Mouse (Mus musculus): ENCODE measurements at regions not wholly inside any gene's neighbourhood (a gene's known extent, or its start where the extent isn't known, plus 50 kb on each side); places are given as distances from the start of the nearest gene placed in this dataset.

DNA sequence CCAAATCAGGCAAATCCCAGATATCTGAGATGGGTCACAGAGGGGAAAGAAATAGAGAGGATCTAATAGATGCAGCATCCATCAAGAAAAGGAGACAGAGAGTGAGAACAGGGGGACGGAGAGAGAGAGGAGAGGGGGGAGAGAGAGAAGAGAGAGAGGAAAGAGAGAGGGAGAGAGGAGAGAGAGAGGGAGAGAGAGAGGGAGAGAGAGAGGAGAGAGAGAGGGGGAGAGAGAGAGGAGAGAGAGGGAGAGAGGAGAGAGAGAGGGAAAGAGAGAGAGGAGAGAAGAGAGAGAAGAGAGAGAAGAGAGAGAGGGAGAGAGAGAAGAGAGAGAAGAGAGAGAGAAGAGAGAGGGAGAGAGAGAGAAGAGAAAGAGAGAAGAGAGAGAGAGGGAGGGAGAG is 462.7 kb downstream of the Rnf144b start:
- TF ChIP-seq CTCF (IDR thresholded peaks at IDR 0.05; ENCODE audit: low read depth): no peak
- no peaks in the 10 kb centered on the region for H3K36me3 ChIP-seq (ENCODE audit: insufficient read depth, low read length)
- H3K4me3 ChIP-seq (replicated peaks; ENCODE audit: low read depth, low read length): no peak overlapping the region
- 59% methylated on average over 1 of the region's 1 CpGs for WGBS
- ATAC-seq (replicated peaks; ENCODE audit: low FRiP score, low read depth): no peak
- no peaks in the 10 kb centered on the region for H3K4me1 ChIP-seq (replicated peaks; ENCODE audit: insufficient read depth, low read length)
- no peak overlapping the region for H3K9ac ChIP-seq (ENCODE audit: low read depth, low read length)
- DNase-seq (ENCODE audit: low spot score): no peak
- H3K4me2 ChIP-seq (ENCODE audit: low read length): no peak overlapping the region
- no peaks in the 10 kb centered on the region for H3K9me3 ChIP-seq (replicated peaks; ENCODE audit: low read length)
- H3K27me3 ChIP-seq (ENCODE audit: insufficient read depth, low read length): no peaks in the 10 kb centered on the region
- H3K27ac ChIP-seq: no peak overlapping the region

DNA sequence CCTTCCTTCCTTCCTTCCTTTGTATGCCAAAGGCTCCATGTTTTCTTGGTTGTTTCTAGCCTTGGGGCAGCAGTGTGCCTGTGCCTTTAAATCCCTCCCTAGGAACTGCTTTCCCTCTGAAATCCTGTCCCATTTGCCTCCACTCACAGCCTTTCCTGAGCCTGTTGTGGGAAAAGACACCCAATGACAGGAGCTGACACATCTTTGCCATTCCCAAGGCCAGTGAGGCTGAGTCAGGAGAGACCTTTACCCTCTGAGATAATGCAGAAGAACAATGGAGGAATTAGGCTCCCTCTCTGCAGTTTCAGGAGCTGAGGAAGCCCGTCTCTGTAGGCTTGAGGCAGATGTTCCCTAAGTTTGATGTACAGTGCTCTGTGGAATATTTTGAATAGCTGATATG is 480.2 kb downstream of the Rnf144b start:
- Histone ChIP-seq H3K4me3 (replicated peaks; ENCODE audit: low read depth, low read length) (no peak overlapping the region), H3K9ac (ENCODE audit: low read depth, low read length) (no peak overlapping the region), H3K4me1 (replicated peaks; ENCODE audit: insufficient read depth, low read length) (no peaks in the 10 kb centered on the region), H3K4me2 (ENCODE audit: low read length) (no peak overlapping the region), H3K27me3 (ENCODE audit: insufficient read depth, low read length) (no peaks in the 10 kb centered on the region), H3K27ac (no peak overlapping the region), H3K9me3 (replicated peaks; ENCODE audit: low read length) (no peaks in the 10 kb centered on the region), H3K36me3 (ENCODE audit: insufficient read depth, low read length) (no peaks in the 10 kb centered on the region)
- 63% methylated on average over 1 of the region's 1 CpGs for WGBS
- ATAC-seq (replicated peaks; ENCODE audit: low FRiP score, low read depth): no peak
- no peak for TF ChIP-seq CTCF (IDR thresholded peaks at IDR 0.05; ENCODE audit: low read depth)
- no peak for DNase-seq (ENCODE audit: low spot score)

DNA sequence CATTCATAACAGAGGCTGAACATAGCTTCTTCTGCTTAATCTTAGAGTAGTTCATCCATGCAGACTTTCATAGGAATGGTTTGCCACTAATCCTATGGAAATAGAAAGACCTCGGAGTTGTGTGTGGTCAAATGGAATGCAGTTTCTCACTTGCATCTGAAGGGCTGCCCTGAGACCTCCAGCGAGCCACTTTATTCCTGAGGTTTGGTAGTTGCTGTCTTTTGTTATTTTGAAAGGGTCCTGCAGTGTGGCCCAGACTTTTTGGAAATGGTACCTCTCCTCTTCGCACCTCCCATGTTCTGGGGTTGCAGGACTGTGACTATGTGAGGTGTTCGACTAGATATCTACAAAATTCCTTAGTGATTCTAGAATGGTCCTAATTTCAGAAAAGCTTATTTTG is 489.0 kb downstream of the Rnf144b start:
- no peaks in the 10 kb centered on the region for H3K9me3 ChIP-seq (replicated peaks; ENCODE audit: low read length)
- 88% methylated on average over 4 of the region's 4 CpGs for WGBS
- no peak for ATAC-seq (replicated peaks; ENCODE audit: low FRiP score, low read depth)

DNA sequence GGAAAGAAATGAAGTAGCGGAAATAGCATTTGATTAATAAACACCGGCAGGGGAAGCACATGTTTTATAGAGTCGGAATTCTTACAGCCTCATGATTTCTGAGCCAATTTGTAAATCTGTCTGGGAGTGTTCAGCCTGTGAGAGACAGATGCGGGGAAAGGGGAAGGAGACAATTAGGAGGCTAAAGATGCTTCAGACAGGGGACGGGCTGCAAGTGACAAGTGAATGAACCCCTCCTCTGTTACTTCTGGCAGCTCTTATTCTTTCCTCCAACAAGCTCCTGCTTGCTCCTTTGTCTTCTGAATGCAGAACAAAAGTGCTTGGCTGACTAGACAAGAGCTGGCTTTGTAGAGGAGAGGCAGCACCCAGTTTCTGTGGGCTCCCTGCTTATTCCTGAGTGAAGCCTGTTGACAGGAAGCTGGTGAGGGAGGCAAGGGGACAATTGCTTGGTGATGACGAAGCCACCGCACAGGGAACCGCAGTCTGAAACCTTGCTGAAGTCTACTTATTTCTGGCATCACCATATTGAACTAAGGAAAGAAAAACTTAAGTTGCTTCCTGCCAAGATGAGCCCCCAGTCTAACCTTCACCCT is 514.2 kb downstream of the Rnf144b start:
- H3K4me1 ChIP-seq (replicated peaks; ENCODE audit: insufficient read depth, low read length): no peaks in the 10 kb centered on the region
- no peak overlapping the region for H3K9ac ChIP-seq (ENCODE audit: low read depth, low read length)
- 65% methylated on average over 8 of the region's 8 CpGs for WGBS
- H3K9me3 ChIP-seq (replicated peaks; ENCODE audit: low read length): no peaks in the 10 kb centered on the region
- no peaks in the 10 kb centered on the region for H3K36me3 ChIP-seq (ENCODE audit: insufficient read depth, low read length)
- ATAC-seq (replicated peaks; ENCODE audit: low FRiP score, low read depth) (no peak), DNase-seq (ENCODE audit: low spot score) (no peak)
- H3K27ac ChIP-seq: no peak overlapping the region
- no peak for TF ChIP-seq CTCF (IDR thresholded peaks at IDR 0.05; ENCODE audit: low read depth)
- no peak overlapping the region for H3K4me2 ChIP-seq (ENCODE audit: low read length)
- H3K27me3 ChIP-seq (ENCODE audit: insufficient read depth, low read length): no peaks in the 10 kb centered on the region
- H3K4me3 ChIP-seq (replicated peaks; ENCODE audit: low read depth, low read length): no peak overlapping the region

More for the DNA sequence above, 489.0 kb downstream of the Rnf144b start:
- H3K4me3 ChIP-seq (replicated peaks; ENCODE audit: low read depth, low read length): no peak overlapping the region
- no peaks in the 10 kb centered on the region for H3K4me1 ChIP-seq (replicated peaks; ENCODE audit: insufficient read depth, low read length)
- H3K9ac ChIP-seq (ENCODE audit: low read depth, low read length): no peak overlapping the region
- no peak overlapping the region for H3K27ac ChIP-seq
- H3K36me3 ChIP-seq (ENCODE audit: insufficient read depth, low read length): no peaks in the 10 kb centered on the region
- no peak for TF ChIP-seq CTCF (IDR thresholded peaks at IDR 0.05; ENCODE audit: low read depth)
- no peak for DNase-seq (ENCODE audit: low spot score)
- no peak overlapping the region for H3K4me2 ChIP-seq (ENCODE audit: low read length)
- no peaks in the 10 kb centered on the region for H3K27me3 ChIP-seq (ENCODE audit: insufficient read depth, low read length)

DNA sequence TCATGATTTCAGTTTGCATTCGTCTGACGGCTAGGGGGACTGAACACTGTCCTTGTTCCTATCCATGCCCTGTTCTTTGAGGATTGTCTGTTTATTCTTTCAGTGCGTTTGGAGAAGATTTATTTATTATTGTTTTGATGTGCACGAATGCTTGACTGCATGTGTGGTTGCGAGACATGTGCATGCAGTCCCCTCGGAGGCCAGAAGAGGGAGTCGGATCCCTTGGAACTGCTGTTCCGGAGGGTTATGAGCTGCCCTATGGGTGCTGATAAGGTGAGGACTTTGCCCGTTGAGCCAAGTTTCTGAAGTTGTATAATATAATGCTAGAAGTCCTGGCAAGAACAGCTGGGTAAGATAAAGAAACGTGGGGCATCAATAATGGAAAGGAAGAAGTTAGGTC is 519.9 kb downstream of the Rnf144b start:
- Histone ChIP-seq H3K4me2 (ENCODE audit: low read length) (no peak overlapping the region), H3K4me3 (replicated peaks; ENCODE audit: low read depth, low read length) (no peak overlapping the region), H3K27me3 (ENCODE audit: insufficient read depth, low read length) (no peaks in the 10 kb centered on the region), H3K36me3 (ENCODE audit: insufficient read depth, low read length) (no peaks in the 10 kb centered on the region), H3K27ac (no peak overlapping the region), H3K9me3 (replicated peaks; ENCODE audit: low read length) (no peaks in the 10 kb centered on the region), H3K9ac (ENCODE audit: low read depth, low read length) (no peak overlapping the region), H3K4me1 (replicated peaks; ENCODE audit: insufficient read depth, low read length) (no peaks in the 10 kb centered on the region)
- WGBS: 92% methylated on average over 10 of the region's 10 CpGs
- ATAC-seq (replicated peaks; ENCODE audit: low FRiP score, low read depth) (no peak), DNase-seq (ENCODE audit: low spot score) (no peak)
- TF ChIP-seq CTCF (IDR thresholded peaks at IDR 0.05; ENCODE audit: low read depth): peak; percentile 29; the same call in 1 of the 2 replicates

DNA sequence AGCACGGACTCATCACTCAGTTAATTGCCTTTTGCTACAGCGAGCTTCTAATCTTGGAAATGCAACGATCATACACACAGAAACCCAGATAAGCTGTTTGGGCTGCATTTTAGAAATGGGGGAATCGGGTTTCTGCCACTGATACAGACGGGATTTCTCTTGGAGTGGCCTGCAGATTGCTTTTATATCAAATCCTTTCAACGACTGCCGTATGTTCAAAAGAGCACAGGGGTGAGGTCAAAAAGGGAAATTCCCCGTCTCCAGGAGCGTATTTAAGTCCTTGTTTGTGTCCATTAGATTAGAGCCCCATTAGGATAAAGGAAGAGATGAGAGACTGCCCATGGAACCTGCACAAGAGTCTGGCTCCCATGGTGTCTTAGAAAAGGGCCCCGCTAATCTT is 522.6 kb downstream of the Rnf144b start:
- WGBS: 58% methylated on average over 10 of the region's 10 CpGs
- H3K27ac ChIP-seq: no peak overlapping the region
- H3K36me3 ChIP-seq (ENCODE audit: insufficient read depth, low read length): no peaks in the 10 kb centered on the region
- no peaks in the 10 kb centered on the region for H3K4me1 ChIP-seq (replicated peaks; ENCODE audit: insufficient read depth, low read length)
- H3K9ac ChIP-seq (ENCODE audit: low read depth, low read length): no peak overlapping the region
- TF ChIP-seq CTCF (IDR thresholded peaks at IDR 0.05; ENCODE audit: low read depth): no peak
- ATAC-seq (replicated peaks; ENCODE audit: low FRiP score, low read depth) (no peak), DNase-seq (ENCODE audit: low spot score) (no peak)
- H3K27me3 ChIP-seq (ENCODE audit: insufficient read depth, low read length): no peaks in the 10 kb centered on the region
- no peak overlapping the region for H3K4me2 ChIP-seq (ENCODE audit: low read length)
- H3K9me3 ChIP-seq (replicated peaks; ENCODE audit: low read length): no peaks in the 10 kb centered on the region
- no peak overlapping the region for H3K4me3 ChIP-seq (replicated peaks; ENCODE audit: low read depth, low read length)

DNA sequence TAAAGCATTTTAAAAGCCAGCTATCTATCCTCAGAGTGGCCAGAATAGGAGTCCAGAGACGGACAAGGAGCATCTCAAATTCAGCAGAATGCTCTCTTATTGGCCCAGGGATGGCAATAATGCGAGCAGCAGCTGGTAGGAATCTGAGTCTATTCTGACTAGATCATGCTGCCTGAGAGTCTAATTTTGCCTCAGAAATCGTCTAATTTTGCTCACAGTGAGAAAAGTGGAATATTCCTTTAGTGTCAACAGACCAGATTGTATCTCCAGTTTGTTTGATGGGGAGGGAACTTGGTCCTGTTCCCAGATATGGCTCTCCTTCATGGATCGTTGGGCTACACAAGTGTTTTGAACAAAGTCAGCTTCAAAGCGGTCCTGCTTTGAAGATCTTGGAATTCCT is 525.2 kb downstream of the Rnf144b start:
- ATAC-seq (replicated peaks; ENCODE audit: low FRiP score, low read depth) (no peak), DNase-seq (ENCODE audit: low spot score) (peak; percentile 10)
- Histone ChIP-seq H3K4me3 (replicated peaks; ENCODE audit: low read depth, low read length) (no peak overlapping the region), H3K4me1 (replicated peaks; ENCODE audit: insufficient read depth, low read length) (no peaks in the 10 kb centered on the region), H3K9me3 (replicated peaks; ENCODE audit: low read length) (no peaks in the 10 kb centered on the region), H3K4me2 (ENCODE audit: low read length) (no peak overlapping the region), H3K27ac (no peak overlapping the region), H3K36me3 (ENCODE audit: insufficient read depth, low read length) (no peaks in the 10 kb centered on the region), H3K9ac (ENCODE audit: low read depth, low read length) (no peak overlapping the region), H3K27me3 (ENCODE audit: insufficient read depth, low read length) (no peaks in the 10 kb centered on the region)
- WGBS: 39% methylated on average over 5 of the region's 5 CpGs
- TF ChIP-seq CTCF (IDR thresholded peaks at IDR 0.05; ENCODE audit: low read depth): no peak
